Mouse (Mus musculus) heart, adult 2 months (tissue): ENCODE data around the gene Tln1. TPM values are rescaled to one million over a fixed set of nuclear protein-coding genes. Genes with fewer than 3 reads are reported as not detected.

Experiments used
- DNase-seq, 2 experiments: peaks; one replicate each; pipeline ENCODE4 v3.0.0; 2021
- H3K27ac ChIP-seq: fragments of 200-600 bp; 2 replicates; pipeline ENCODE4 v1.8.1; 2022
- H3K27me3 ChIP-seq: fragments of 200-500 bp; 2 replicates; pipeline ENCODE4 v1.6.1; 2012; ENCODE audit warnings: mild to moderate bottlenecking, low read length, inconsistent platforms, mixed read lengths; ENCODE audit not compliant: control insufficient read depth, insufficient read depth
- H3K36me3 ChIP-seq: fragments of 200-500 bp; 2 replicates; pipeline ENCODE4 v1.6.1; 2012; ENCODE audit warnings: low read length, inconsistent platforms; ENCODE audit not compliant: control insufficient read depth, insufficient read depth
- H3K4me1 ChIP-seq: fragments of 200-500 bp; 2 replicates; pipeline ENCODE4 v1.6.1; 2011; ENCODE audit warnings: low read length; ENCODE audit not compliant: control insufficient read depth, insufficient read depth
- H3K4me3 ChIP-seq: fragments of 200-600 bp; 2 replicates; pipeline ENCODE4 v1.8.1; 2022
- H3K79me2 ChIP-seq: fragments of 200-500 bp; replicated peaks from 2 replicates; pipeline ENCODE4 v1.6.1; 2012; ENCODE audit warnings: mild to moderate bottlenecking, inconsistent platforms, low read length, moderate library complexity, mixed read lengths; ENCODE audit not compliant: control insufficient read depth, insufficient read depth
- H3K9ac ChIP-seq: fragments of 200-500 bp; 2 replicates; pipeline ENCODE4 v1.6.1; 2012; ENCODE audit warnings: low read depth, mild to moderate bottlenecking, control low read depth, inconsistent platforms, low read length, mixed read lengths
- CTCF ChIP-seq: fragments of 200-600 bp; IDR thresholded peaks from 2 replicates; pipeline ENCODE4 v1.8.1; 2022; ENCODE audit warnings: antibody characterized with exemption, mild to moderate bottlenecking, moderate library complexity
- EP300 ChIP-seq: fragments of 200-500 bp; IDR thresholded peaks from 2 replicates; pipeline ENCODE4 v1.6.1; 2011; ENCODE audit warnings: low read depth, low read length, control low read depth; ENCODE audit not compliant: insufficient read depth
- POLR2A ChIP-seq: fragments of 200-500 bp; IDR thresholded peaks from 2 replicates; pipeline ENCODE4 v1.6.1; 2011; ENCODE audit warnings: mild to moderate bottlenecking, low read depth, low read length, control low read depth; ENCODE audit not compliant: insufficient read depth
- WGBS: fragments of 180-500 bp; shearing (Covaris S2); methylation state at CpG from one replicate; pipeline ENCODE4 v1.1.7; 2018; 5-methylcytosine and 5-hydroxymethylcytosine counted together
- intact Hi-C: fragments of 180-260 bp; cut with DNase I; formaldehyde crosslinking; loops from one replicate; pipeline ENCODE4 v1.15.1; 2025
- polyA plus RNA-seq: library from polyadenylated mRNA; depleted of rRNA; stranded (reverse); fragments of >200 nt; gene quantifications from 2 replicates; pipeline ENCODE4 v1.2.3, GENCODE M21; 2012
- total RNA-seq, 2 experiments: library from RNA; stranded (reverse); gene quantifications; 2 replicates each; pipeline ENCODE4 v1.2.3; 2021

The Tln1 gene
- total and polyA plus RNA-seq, 3 experiments = 53.1 to 109 (median 105) TPM

DNA sequence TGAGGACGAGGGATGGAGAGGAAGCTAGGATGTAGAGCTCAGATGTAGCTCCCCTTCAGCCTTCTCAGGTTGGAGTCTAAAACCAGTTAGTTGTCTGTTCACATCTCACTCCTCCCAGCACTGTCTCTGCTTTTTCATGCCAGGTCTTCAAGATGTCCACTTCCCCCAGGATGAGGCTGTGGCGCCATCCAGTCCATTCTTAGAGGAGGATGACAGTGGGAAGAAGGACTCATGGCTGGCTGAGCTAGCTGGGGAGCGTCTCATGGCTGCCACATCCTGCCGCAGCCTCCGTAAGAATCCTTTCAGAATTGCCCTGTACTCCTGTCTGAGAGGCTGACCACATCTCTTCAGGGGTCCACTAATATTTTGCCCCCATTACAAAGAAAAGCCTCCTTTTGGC lies 18.2 kb upstream of the Tln1 start:
- Histone ChIP-seq H3K4me1 (peaks cover 26% of the 10 kb centered on the region), H3K27me3 (no peaks in the 10 kb centered on the region), H3K27ac (no peak overlapping the region), H3K9ac (no peak overlapping the region), H3K4me3 (no peak overlapping the region), H3K79me2 (0 out of 2 replicates have a peak, but pooled peaks cover 2% of the 10 kb centered on the region), H3K36me3 (no peaks in the 10 kb centered on the region)
- 89% methylated on average over 5 of the region's 5 CpGs for WGBS
- no peak for DNase-seq
- intact Hi-C loops = no loop called here
- no peak for TF ChIP-seq POLR2A
- no peak for TF ChIP-seq EP300
- no peak for TF ChIP-seq CTCF

DNA sequence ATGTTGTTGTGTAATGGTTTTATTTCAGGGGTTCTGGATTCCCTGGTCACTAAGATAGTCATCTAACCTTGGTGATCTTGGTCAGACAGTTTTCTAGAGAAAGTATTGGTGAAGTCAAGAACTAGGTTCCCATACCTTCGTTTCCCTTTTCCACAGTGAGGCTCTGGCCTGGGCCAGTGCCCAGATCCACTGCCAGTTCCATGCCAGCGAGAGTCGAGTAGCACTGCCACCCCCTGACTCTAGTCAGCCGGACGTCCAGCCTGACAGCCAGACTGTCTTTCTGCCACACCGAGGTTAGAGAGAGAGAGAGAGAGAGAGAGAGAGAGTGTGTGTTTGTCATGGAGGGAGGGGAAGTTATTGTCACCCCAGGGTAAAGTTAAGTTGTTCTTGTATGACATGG lies 17.2 kb upstream of the Tln1 start:
- Histone ChIP-seq H3K27ac (peak overlapping the region; percentile 98), H3K9ac (no peak overlapping the region), H3K27me3 (no peaks in the 10 kb centered on the region), H3K4me1 (peaks cover 18% of the 10 kb centered on the region), H3K79me2 (peaks cover 2% of the 10 kb centered on the region; the same call in 1 of the 2 replicates), H3K36me3 (peaks cover 6% of the 10 kb centered on the region; the same call in 1 of the 2 replicates), H3K4me3 (no peak overlapping the region)
- no peak for TF ChIP-seq CTCF
- TF ChIP-seq POLR2A = no peak
- no peak for TF ChIP-seq EP300
- intact Hi-C loops = loop anchor here (5.0 kb wide), 2 partner anchors 78 to 137 kb away; partner anchors contain the start of genes Hint2 and Tesk1
- DNase-seq = no peak
- WGBS = 54% methylated on average over 6 of the region's 6 CpGs

DNA sequence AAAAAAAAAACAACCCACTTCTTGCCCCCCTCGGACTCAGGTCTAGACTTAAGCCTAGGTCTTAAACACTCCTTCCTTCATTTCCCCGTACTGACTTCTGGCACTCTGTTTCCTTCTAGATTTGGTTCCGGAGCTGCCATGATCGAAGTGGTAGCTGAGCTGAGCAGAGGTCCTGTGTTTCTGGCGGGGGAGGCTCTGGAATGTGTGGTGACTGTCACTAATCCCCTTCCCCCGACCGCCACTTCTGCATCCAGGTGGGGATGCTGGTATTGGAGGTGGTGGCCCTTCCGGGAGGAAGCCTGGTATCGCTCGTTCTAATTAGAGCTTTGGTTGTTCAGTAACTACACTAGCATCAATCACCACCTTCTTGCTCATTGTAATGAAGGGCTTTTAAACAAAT lies 16.8 kb upstream of the Tln1 start:
- intact Hi-C loops = loop anchor here (5.0 kb wide), 2 partner anchors 78 to 137 kb away; partner anchors contain the start of genes Hint2 and Tesk1
- H3K27me3 ChIP-seq = no peaks in the 10 kb centered on the region
- H3K4me1 ChIP-seq = peaks cover 17% of the 10 kb centered on the region
- peak overlapping the region; percentile 98 for H3K27ac ChIP-seq
- TF ChIP-seq EP300 (no peak), POLR2A (no peak), CTCF (no peak)
- peaks cover 6% of the 10 kb centered on the region; the same call in 1 of the 2 replicates for H3K36me3 ChIP-seq
- no peak for DNase-seq
- H3K9ac ChIP-seq = peak overlapping the region; percentile 87
- H3K4me3 ChIP-seq = peak overlapping the region; percentile 99
- H3K79me2 ChIP-seq = peaks cover 2% of the 10 kb centered on the region; the same call in 1 of the 2 replicates
- WGBS = 2% methylated on average over 10 of the region's 10 CpGs

- peak within 1 kb of the TSS; percentile 99 for H3K4me3 ChIP-seq
- intact Hi-C loops = loop anchor here (5.0 kb wide), 2 partner anchors 79 to 136 kb away; partner anchors contain the start of genes Hint2 and Tesk1
- H3K9ac ChIP-seq = peak within 1 kb of the TSS; percentile 87
- peaks cover 6% of the 10 kb centered on the region; the same call in 1 of the 2 replicates for H3K36me3 ChIP-seq
- peak within 1 kb of the TSS; percentile 98 for H3K27ac ChIP-seq
- H3K79me2 ChIP-seq = peaks cover 2% of the 10 kb centered on the region; the same call in 1 of the 2 replicates
- TF ChIP-seq EP300 (0 out of 2 replicates have a peak, but pooled peaks have one; percentile 20), CTCF (peak; percentile 23; the same call in 1 of the 2 replicates), POLR2A (peak; percentile 87)
- DNase-seq = peak; percentile 93 to 95
- H3K27me3 ChIP-seq = no peaks in the 10 kb centered on the region
- H3K4me1 ChIP-seq = peaks cover 11% of the 10 kb centered on the region
- WGBS = under 1% methylated on average over 76 of the region's 76 CpGs
Observed at GRCm38 (mm10) chr4:43578376-43579204, 16.1 kb upstream of the Tln1 start, which contains the start of the genes Rgp1 and Gba2. TSS of gene Rgp1 (plus strand) at chr4:43578715. TSS of gene Gba2 (minus strand) at chr4:43578873.

DNA sequence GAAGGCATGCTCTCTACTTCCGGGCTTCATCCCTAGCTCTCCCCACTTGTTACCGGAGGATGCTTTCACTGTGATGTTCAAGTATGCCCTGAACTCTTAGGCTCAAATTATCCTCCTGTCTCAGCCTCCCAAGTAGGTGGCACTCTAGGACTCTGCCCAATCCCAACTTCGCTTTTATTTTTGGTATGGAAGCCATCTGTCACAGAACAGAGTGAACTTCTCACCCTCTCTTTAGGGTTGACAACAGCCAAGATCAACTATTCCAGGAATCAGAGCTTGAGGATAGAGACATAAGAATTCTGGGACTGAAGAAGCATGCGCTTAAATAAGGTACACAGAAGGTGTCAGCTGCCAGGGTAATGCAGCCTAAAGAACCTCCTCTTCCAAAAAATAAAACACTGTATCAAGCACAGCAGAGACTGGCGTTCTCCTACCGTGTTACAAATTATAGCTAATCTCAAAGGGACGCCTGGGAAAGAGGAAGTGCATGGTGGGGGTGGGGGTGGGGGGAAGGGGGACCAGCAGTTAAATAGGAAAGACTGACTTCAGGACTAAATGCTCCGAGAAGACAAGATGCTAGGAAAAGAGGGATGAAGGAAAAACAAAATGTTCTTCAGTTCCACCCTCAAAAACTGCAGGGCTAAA lies 14.9 kb upstream of the Tln1 start:
- Histone ChIP-seq H3K27me3 (no peaks in the 10 kb centered on the region), H3K27ac (peak overlapping the region; percentile 98), H3K4me1 (peaks cover 11% of the 10 kb centered on the region), H3K9ac (peak overlapping the region; percentile 87), H3K4me3 (peak overlapping the region; percentile 99), H3K36me3 (peaks cover 6% of the 10 kb centered on the region; the same call in 1 of the 2 replicates), H3K79me2 (peaks cover 2% of the 10 kb centered on the region; the same call in 1 of the 2 replicates)
- TF ChIP-seq CTCF (no peak), EP300 (no peak), POLR2A (no peak)
- WGBS = 14% methylated on average over 8 of the region's 8 CpGs
- no peak for DNase-seq
- intact Hi-C loops = loop anchor here (2.0 to 5.0 kb wide), 3 partner anchors 15 to 135 kb away; partner anchors contain the start of genes Creb3, Hint2, Tesk1 and Tln1
